Mouse (Mus musculus) heart, embryonic 10.5 days (tissue): ENCODE data around the gene Hectd4. TPM values are rescaled to one million over a fixed set of nuclear protein-coding genes. Genes with fewer than 3 reads are reported as not detected.
"Not testable (repeated sequence)": the region's sequence is repeated elsewhere in the genome, so short reads cannot be mapped to it uniquely, and the experiment has no call there.

ENCODE experiments used
- DNase-seq: peaks from one replicate; pipeline ENCODE4 v3.0.0-alpha.2; 2017; ENCODE audit warnings: low spot score
- H3K27ac ChIP-seq: fragments of 300-500 bp; sonication (generic); 2 replicates; pipeline ENCODE4 v1.5.1; 2016; ENCODE audit warnings: mild to moderate bottlenecking
- H3K27me3 ChIP-seq: fragments of 300-500 bp; sonication (generic); 2 replicates; pipeline ENCODE4 v1.6.1; 2016; ENCODE audit warnings: mild to moderate bottlenecking; ENCODE audit not compliant: poor library complexity, insufficient read depth, severe bottlenecking
- H3K36me3 ChIP-seq: fragments of 300-500 bp; sonication (generic); 2 replicates; pipeline ENCODE4 v1.6.1; 2016; ENCODE audit warnings: mild to moderate bottlenecking, moderate library complexity
- H3K4me1 ChIP-seq: fragments of 300-500 bp; sonication (generic); 2 replicates; pipeline ENCODE4 v1.6.1; 2016; ENCODE audit warnings: mild to moderate bottlenecking
- H3K4me3 ChIP-seq: fragments of 300-500 bp; sonication (generic); 2 replicates; pipeline ENCODE4 v1.5.1; 2016; ENCODE audit warnings: mild to moderate bottlenecking, moderate library complexity
- H3K9me3 ChIP-seq: fragments of 300-500 bp; sonication (generic); 2 replicates; pipeline ENCODE4 v1.6.1; 2016; ENCODE audit warnings: mild to moderate bottlenecking, moderate library complexity
- WGBS: fragments of 180-500 bp; shearing (Covaris S2); methylation state at CpG from one replicate; pipeline ENCODE4 v1.1.7; 2016; 5-methylcytosine and 5-hydroxymethylcytosine counted together
- polyA plus RNA-seq: library from polyadenylated mRNA; unstranded; fragments of >200 nt; fragmentation: Nextera tagmentation; extraction: Ambion mirVana; gene quantifications from 2 replicates; pipeline ENCODE4 v1.2.1, GENCODE M21; 2016

The Hectd4 gene
- polyA plus RNA-seq, 1 experiment from 2014 or later, result 4.8 TPM

GRCm38 (mm10) chr5:121366449-121367225 is 146.6 kb downstream of the Hectd4 start:
- WGBS, result 84% methylated on average over 16 of the region's 16 CpGs
- Histone ChIP-seq H3K4me1 (0 out of 2 replicates have a peak, but pooled peaks cover 4% of the 10 kb centered on the region), H3K4me3 (no peak overlapping the region), H3K27ac (no peak overlapping the region), H3K36me3 (peaks cover 92% of the 10 kb centered on the region), H3K27me3 (no peaks in the 10 kb centered on the region), H3K9me3 (no peaks in the 10 kb centered on the region)
- DNase-seq, result no peak

- no peaks in the 10 kb centered on the region for H3K9me3 ChIP-seq
- DNase-seq, result no peak
- 83% methylated on average over 4 of the region's 4 CpGs for WGBS
- peaks cover 92% of the 10 kb centered on the region for H3K36me3 ChIP-seq
- no peaks in the 10 kb centered on the region for H3K4me1 ChIP-seq
- no peak overlapping the region for H3K4me3 ChIP-seq
- H3K27ac ChIP-seq, result no peak overlapping the region; the same call in 1 of the 2 replicates
- no peaks in the 10 kb centered on the region for H3K27me3 ChIP-seq
Observed at GRCm38 (mm10) chr5:121367255-121367654, 147.2 kb downstream of the Hectd4 start.

GRCm38 (mm10) chr5:121371712-121372111 is 151.7 kb downstream of the Hectd4 start:
- H3K36me3 ChIP-seq, result peaks cover 89% of the 10 kb centered on the region
- no peak for DNase-seq
- WGBS, result 92% methylated on average over 6 of the region's 6 CpGs

GRCm38 (mm10) chr5:121374790-121375189 is 154.8 kb downstream of the Hectd4 start:
- H3K4me3 ChIP-seq, result no peak overlapping the region
- no peaks in the 10 kb centered on the region for H3K27me3 ChIP-seq
- no peaks in the 10 kb centered on the region for H3K9me3 ChIP-seq
- no peaks in the 10 kb centered on the region for H3K4me1 ChIP-seq
- H3K36me3 ChIP-seq, result peaks cover 89% of the 10 kb centered on the region
- DNase-seq, result no peak
- 91% methylated on average over 3 of the region's 3 CpGs for WGBS
- H3K27ac ChIP-seq, result no peak overlapping the region

More at GRCm38 (mm10) chr5:121371712-121372111, 151.7 kb downstream of the Hectd4 start:
- Histone ChIP-seq H3K27ac (no peak overlapping the region), H3K27me3 (no peaks in the 10 kb centered on the region), H3K4me1 (no peaks in the 10 kb centered on the region), H3K4me3 (no peak overlapping the region), H3K9me3 (no peaks in the 10 kb centered on the region)

GRCm38 (mm10) chr5:121376972-121377371 is 157.0 kb downstream of the Hectd4 start:
- WGBS, result 70% methylated on average over 5 of the region's 5 CpGs
- not testable (repeated sequence) for H3K27ac ChIP-seq, DNase-seq, H3K4me3 ChIP-seq, H3K4me1 ChIP-seq, H3K9me3 ChIP-seq, H3K27me3 ChIP-seq
- H3K36me3 ChIP-seq, result peaks cover 93% of the 10 kb centered on the region

GRCm38 (mm10) chr5:121378678-121379256 is 158.7 kb downstream of the Hectd4 start:
- Histone ChIP-seq H3K4me1 (no peaks in the 10 kb centered on the region), H3K4me3 (no peak overlapping the region), H3K27me3 (no peaks in the 10 kb centered on the region), H3K36me3 (peaks cover 88% of the 10 kb centered on the region), H3K27ac (no peak overlapping the region), H3K9me3 (no peaks in the 10 kb centered on the region; the same call in 1 of the 2 replicates)
- DNase-seq, result no peak
- WGBS, result 91% methylated on average over 13 of the region's 13 CpGs

- H3K36me3 ChIP-seq, result peaks cover 72% of the 10 kb centered on the region
- WGBS, result 96% methylated on average over 2 of the region's 2 CpGs
- no peak for DNase-seq
Observed at GRCm38 (mm10) chr5:121380692-121381091, 160.7 kb downstream of the Hectd4 start.

GRCm38 (mm10) chr5:121383857-121384756 is 164.1 kb downstream of the Hectd4 start:
- peak overlapping the region; percentile 93; the same call in 1 of the 2 replicates for H3K27ac ChIP-seq
- H3K4me1 ChIP-seq, result peaks cover 3% of the 10 kb centered on the region; the same call in 1 of the 2 replicates
- H3K4me3 ChIP-seq, result peak overlapping the region; percentile 71
- no peak for DNase-seq
- peaks cover 41% of the 10 kb centered on the region for H3K36me3 ChIP-seq
- no peaks in the 10 kb centered on the region for H3K27me3 ChIP-seq
- H3K9me3 ChIP-seq, result no peaks in the 10 kb centered on the region; the same call in 1 of the 2 replicates
- WGBS, result 60% methylated on average over 10 of the region's 10 CpGs

More at GRCm38 (mm10) chr5:121380692-121381091, 160.7 kb downstream of the Hectd4 start:
- Histone ChIP-seq H3K9me3 (no peaks in the 10 kb centered on the region; the same call in 1 of the 2 replicates), H3K4me1 (peaks cover 3% of the 10 kb centered on the region; the same call in 1 of the 2 replicates), H3K4me3 (no peak overlapping the region), H3K27me3 (no peaks in the 10 kb centered on the region), H3K27ac (no peak overlapping the region)

GRCm38 (mm10) chr5:121384757-121385460 is 164.9 kb downstream of the Hectd4 start:
- Histone ChIP-seq H3K4me1 (peaks cover 3% of the 10 kb centered on the region; the same call in 1 of the 2 replicates), H3K27ac (peak overlapping the region; percentile 93), H3K27me3 (no peaks in the 10 kb centered on the region), H3K9me3 (no peaks in the 10 kb centered on the region; the same call in 1 of the 2 replicates), H3K4me3 (peak overlapping the region; percentile 71), H3K36me3 (peaks cover 33% of the 10 kb centered on the region)
- DNase-seq, result peak; percentile 89
- 2% methylated on average over 39 of the region's 47 CpGs for WGBS

- WGBS, result under 1% methylated on average over 44 of the region's 45 CpGs
- H3K27ac ChIP-seq, result peak within 1 kb of the TSS; percentile 93
- DNase-seq, result peak; percentile 98
- H3K4me1 ChIP-seq, result peaks cover 3% of the 10 kb centered on the region; the same call in 1 of the 2 replicates
- H3K4me3 ChIP-seq, result peak within 1 kb of the TSS; percentile 71
- H3K27me3 ChIP-seq, result no peaks in the 10 kb centered on the region
- no peaks in the 10 kb centered on the region; the same call in 1 of the 2 replicates for H3K9me3 ChIP-seq
- H3K36me3 ChIP-seq, result peaks cover 27% of the 10 kb centered on the region
Observed at GRCm38 (mm10) chr5:121385461-121386119, 165.6 kb downstream of the Hectd4 start, which contains the start of gene Trafd1. TSS of gene Trafd1 (minus strand) at chr5:121385632.

- Histone ChIP-seq H3K27me3 (no peaks in the 10 kb centered on the region), H3K27ac (peak overlapping the region; percentile 52; the same call in 1 of the 2 replicates), H3K4me3 (peak overlapping the region; percentile 71), H3K4me1 (peaks cover 3% of the 10 kb centered on the region; the same call in 1 of the 2 replicates), H3K36me3 (peaks cover 20% of the 10 kb centered on the region), H3K9me3 (no peaks in the 10 kb centered on the region)
- DNase-seq, result no peak
- WGBS, result 36% methylated on average over 22 of the region's 22 CpGs
Observed at GRCm38 (mm10) chr5:121386120-121386909, 166.3 kb downstream of the Hectd4 start.
